Mouse (Mus musculus): ENCODE results near the gene Plk1.

DNA sequence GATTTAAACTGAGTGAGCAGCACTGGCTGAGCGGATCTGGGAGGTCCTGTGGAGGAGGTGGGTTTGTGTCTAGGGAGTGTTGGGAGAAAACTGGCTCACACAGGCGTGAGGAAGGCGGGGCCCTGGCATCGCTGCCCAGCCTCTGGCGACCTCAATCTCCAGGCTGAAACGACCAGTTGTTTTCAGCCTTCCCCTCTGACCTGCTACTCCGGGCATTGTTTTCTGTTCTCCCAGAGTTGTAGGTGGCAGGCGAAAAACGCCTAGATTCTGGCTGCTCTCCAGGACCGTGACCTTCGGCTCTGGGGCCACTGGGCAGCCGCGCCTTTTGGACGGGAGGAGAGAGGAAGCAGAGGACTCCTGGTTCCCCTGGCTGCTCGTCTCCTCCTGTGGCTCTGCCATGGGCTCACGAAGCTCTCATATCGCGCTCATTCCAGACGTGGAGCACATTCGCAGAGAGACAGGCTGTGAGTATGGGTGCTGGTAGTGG is 60.1 kb downstream of the Plk1 start, which contains the start of gene Chp2:
- TF ChIP-seq CTCF (IDR thresholded peaks at IDR 0.05; ENCODE audit: low read depth, low read length) (no peak), POLR2A (IDR thresholded peaks at IDR 0.05; ENCODE audit: extremely low read depth, insufficient read depth, low read length) (no peak)

All from liver, adult 2 months (tissue).